Mouse (Mus musculus) lung, embryonic 14.5 days (tissue): ENCODE data around the gene Lhb. TPM values are rescaled to one million over a fixed set of nuclear protein-coding genes. Genes with fewer than 3 reads are reported as not detected.
"Not testable (repeated sequence)": the region's sequence is repeated elsewhere in the genome, so short reads cannot be mapped to it uniquely, and the experiment has no call there.

Experiments used
- ATAC-seq: fragments of 200-750 bp; cut with Nextera tagmentation; 2 replicates; pipeline ENCODE4 v1.8.0; 2017; ENCODE audit warnings: mild to moderate bottlenecking, moderate TSS enrichment, moderate library complexity; ENCODE audit not compliant: insufficient read depth
- DNase-seq: peaks from one replicate; pipeline ENCODE4 v3.0.0-alpha.2; 2015
- H3K27ac ChIP-seq: fragments of 300-500 bp; sonication (generic); 2 replicates; pipeline ENCODE4 v1.5.1; 2014; ENCODE audit warnings: low read depth, mild to moderate bottlenecking, moderate library complexity
- H3K27me3 ChIP-seq: fragments of 300-500 bp; sonication (generic); 2 replicates; pipeline ENCODE4 v1.6.1; 2014; ENCODE audit warnings: low read length, control low read depth; ENCODE audit not compliant: insufficient read depth
- H3K36me3 ChIP-seq: fragments of 300-500 bp; sonication (generic); 2 replicates; pipeline ENCODE4 v1.6.1; 2014; ENCODE audit warnings: control low read depth; ENCODE audit not compliant: insufficient read depth
- H3K4me1 ChIP-seq: fragments of 300-500 bp; sonication (generic); 2 replicates; pipeline ENCODE4 v1.6.1; 2014; ENCODE audit warnings: antibody characterized with exemption, control low read depth; ENCODE audit not compliant: insufficient read depth
- H3K4me2 ChIP-seq: fragments of 300-500 bp; sonication (generic); 2 replicates; pipeline ENCODE4 v1.6.1; 2014; ENCODE audit warnings: mild to moderate bottlenecking
- H3K4me3 ChIP-seq: fragments of 300-500 bp; sonication (generic); 2 replicates; pipeline ENCODE4 v1.5.1; 2014; ENCODE audit warnings: low read depth, low read length
- H3K9ac ChIP-seq: fragments of 300-500 bp; sonication (generic); 2 replicates; pipeline ENCODE4 v1.6.1; 2014
- H3K9me3 ChIP-seq: fragments of 300-500 bp; sonication (generic); 2 replicates; pipeline ENCODE4 v1.6.1; 2016; ENCODE audit warnings: low read depth, low read length, control low read depth
- CTCF ChIP-seq: IDR thresholded peaks from 2 replicates; pipeline ENCODE4 v1.5.1; 2016; ENCODE audit warnings: antibody characterized with exemption, low read depth
- WGBS: fragments of 180-500 bp; shearing (Covaris S2); extraction: QIAGEN DNeasy Blood & Tissue Kit; methylation state at CpG from one replicate; pipeline ENCODE4 v1.1.7; 2014; 5-methylcytosine and 5-hydroxymethylcytosine counted together
- polyA plus RNA-seq: library from polyadenylated mRNA; unstranded; fragments of >200 nt; fragmentation: Nextera tagmentation; extraction: Ambion mirVana; gene quantifications from 2 replicates; pipeline ENCODE4 v1.2.1, GENCODE M21; 2014

Gene Lhb
- polyA plus RNA-seq, 1 experiment from 2014 or later: not detected

DNA sequence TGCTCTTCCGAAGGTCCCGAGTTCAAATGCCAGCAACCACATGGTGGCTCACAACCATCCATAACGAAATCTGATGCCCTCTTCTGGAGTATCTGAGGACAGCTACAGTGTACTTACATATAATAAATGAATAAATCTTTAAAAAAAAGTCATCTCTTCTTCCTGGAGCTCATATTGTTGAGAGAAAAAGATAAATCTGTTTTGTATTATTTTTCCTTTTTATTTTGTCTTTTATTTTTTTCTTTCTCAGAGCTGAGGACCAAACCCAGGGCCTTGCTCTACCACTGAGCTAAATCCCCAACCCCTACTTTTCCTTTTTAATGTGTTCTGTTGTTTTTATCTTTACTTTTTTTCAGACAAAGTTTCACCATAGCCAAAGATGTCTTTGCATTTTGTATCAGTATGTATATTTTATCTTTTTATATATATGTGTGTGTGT lies 24.3 kb upstream of the Lhb start:
- H3K4me3 ChIP-seq: peak overlapping the region; percentile 75
- H3K36me3 ChIP-seq: peaks cover 30% of the 10 kb centered on the region
- peak overlapping the region; percentile 69 for H3K4me2 ChIP-seq
- H3K27ac ChIP-seq: peak overlapping the region; percentile 85
- ATAC-seq: peak; percentile 42
- TF ChIP-seq CTCF: peak; percentile 24; the same call in 1 of the 2 replicates
- H3K9me3 ChIP-seq, H3K27me3 ChIP-seq, H3K4me1 ChIP-seq, H3K9ac ChIP-seq, DNase-seq: not testable (repeated sequence)
- WGBS: 10% methylated on average over 3 of the region's 3 CpGs

DNA sequence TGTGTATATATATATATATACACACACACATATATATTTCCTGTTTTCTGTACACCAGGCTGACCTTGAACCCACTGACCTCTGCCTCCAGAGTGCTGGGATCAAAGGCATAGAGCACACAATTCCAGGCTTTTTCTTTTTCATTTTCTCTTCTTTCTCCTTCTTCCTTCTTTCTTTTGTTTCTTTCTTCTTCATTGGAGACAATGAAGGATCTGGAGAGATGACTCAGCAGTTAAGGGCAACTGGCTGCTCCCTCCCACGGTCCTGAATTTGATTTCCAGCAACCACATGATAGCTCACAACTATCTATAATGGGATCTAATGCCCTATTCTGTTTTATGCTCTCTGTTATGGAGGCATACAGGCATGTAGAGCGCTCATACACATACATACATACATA lies 23.8 kb upstream of the Lhb start:
- 69% methylated on average over 2 of the region's 2 CpGs for WGBS
- Histone ChIP-seq H3K36me3 (peaks cover 26% of the 10 kb centered on the region), H3K27ac (no peak overlapping the region), H3K4me1 (peaks cover 6% of the 10 kb centered on the region), H3K9me3 (no peaks in the 10 kb centered on the region), H3K4me2 (no peak overlapping the region), H3K9ac (no peak overlapping the region), H3K4me3 (no peak overlapping the region), H3K27me3 (no peaks in the 10 kb centered on the region)
- no peak for TF ChIP-seq CTCF
- ATAC-seq (no peak), DNase-seq (no peak)

DNA sequence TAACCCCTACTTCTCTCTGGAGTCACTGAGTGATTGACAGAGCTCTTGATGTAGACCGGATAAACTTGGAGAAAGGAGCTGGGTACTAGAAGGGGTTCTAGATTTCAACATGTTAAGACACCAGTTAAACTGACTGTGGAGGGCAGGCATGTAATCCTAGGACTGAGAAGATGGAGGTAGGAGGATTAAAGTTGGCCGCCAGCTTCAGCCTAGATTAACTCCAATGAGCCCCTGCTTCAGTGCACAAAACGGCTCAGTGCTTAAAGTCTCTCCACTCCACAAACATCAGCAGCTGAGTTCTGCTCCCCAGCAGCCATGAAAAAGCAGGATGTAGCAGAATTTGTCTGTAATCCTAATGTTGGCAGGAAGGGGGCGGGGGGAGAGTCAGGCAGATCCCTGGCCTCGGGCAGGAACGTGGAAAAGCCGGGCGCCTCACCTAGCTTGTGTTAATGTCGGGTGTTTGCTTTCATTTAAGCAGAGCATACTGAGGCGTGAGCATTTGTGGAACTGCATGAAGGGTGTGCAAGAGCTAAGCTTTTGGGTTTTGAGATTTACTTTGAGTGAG lies 19.0 kb upstream of the Lhb start:
- whole genome bisulfite sequencing: 57% methylated on average over 10 of the region's 10 CpGs
- no peak overlapping the region for H3K4me3 ChIP-seq
- H3K27ac ChIP-seq: no peak overlapping the region
- H3K4me1 ChIP-seq: no peaks in the 10 kb centered on the region
- H3K9me3 ChIP-seq: no peaks in the 10 kb centered on the region
- no peak for TF ChIP-seq CTCF
- H3K36me3 ChIP-seq: no peaks in the 10 kb centered on the region
- H3K27me3 ChIP-seq: peaks cover 18% of the 10 kb centered on the region
- no peak overlapping the region for H3K4me2 ChIP-seq
- ATAC-seq (no peak), DNase-seq (no peak)
- H3K9ac ChIP-seq: no peak overlapping the region

DNA sequence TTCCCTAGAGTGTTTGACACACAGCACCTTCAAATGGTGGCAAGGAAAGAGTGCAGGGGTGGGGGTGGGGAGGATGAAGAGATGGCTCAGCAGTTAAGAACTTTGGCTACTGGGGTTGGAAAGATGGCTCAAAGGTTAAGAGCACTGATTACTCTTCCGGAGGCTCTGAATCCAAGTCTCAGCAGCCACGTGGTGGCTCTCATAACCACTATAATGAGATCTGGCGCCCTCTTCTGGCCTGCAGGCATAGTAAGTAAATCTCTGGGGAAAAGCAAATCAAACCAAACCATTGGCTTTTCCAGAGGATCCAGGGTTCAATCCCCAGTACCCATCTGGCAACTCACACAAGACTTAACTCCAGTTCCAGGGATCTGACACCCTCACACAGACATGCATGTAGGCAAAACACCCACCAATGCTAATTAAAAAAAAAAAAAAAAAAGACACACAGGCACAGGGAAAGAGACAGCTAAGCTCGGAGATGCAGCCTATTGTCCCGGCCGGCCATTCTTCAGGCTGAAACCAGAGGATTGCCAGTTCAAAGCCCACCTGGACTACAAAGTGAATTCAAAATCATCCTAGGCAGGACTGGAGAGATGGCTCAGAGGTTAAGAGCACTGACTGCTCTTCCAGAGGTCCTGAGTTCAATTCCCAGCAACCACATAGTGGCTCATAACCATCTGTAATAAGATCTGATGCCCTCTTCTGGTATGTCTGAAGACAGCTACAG lies 16.9 kb upstream of the Lhb start:
- Histone ChIP-seq H3K9ac (no peak overlapping the region), H3K27me3 (peaks cover 38% of the 10 kb centered on the region), H3K4me1 (no peaks in the 10 kb centered on the region), H3K27ac (no peak overlapping the region), H3K36me3 (no peaks in the 10 kb centered on the region), H3K4me3 (no peak overlapping the region), H3K9me3 (no peaks in the 10 kb centered on the region), H3K4me2 (no peak overlapping the region)
- 47% methylated on average over 6 of the region's 6 CpGs for WGBS
- ATAC-seq (no peak), DNase-seq (peak; percentile 88)
- TF ChIP-seq CTCF: peak; percentile 69

DNA sequence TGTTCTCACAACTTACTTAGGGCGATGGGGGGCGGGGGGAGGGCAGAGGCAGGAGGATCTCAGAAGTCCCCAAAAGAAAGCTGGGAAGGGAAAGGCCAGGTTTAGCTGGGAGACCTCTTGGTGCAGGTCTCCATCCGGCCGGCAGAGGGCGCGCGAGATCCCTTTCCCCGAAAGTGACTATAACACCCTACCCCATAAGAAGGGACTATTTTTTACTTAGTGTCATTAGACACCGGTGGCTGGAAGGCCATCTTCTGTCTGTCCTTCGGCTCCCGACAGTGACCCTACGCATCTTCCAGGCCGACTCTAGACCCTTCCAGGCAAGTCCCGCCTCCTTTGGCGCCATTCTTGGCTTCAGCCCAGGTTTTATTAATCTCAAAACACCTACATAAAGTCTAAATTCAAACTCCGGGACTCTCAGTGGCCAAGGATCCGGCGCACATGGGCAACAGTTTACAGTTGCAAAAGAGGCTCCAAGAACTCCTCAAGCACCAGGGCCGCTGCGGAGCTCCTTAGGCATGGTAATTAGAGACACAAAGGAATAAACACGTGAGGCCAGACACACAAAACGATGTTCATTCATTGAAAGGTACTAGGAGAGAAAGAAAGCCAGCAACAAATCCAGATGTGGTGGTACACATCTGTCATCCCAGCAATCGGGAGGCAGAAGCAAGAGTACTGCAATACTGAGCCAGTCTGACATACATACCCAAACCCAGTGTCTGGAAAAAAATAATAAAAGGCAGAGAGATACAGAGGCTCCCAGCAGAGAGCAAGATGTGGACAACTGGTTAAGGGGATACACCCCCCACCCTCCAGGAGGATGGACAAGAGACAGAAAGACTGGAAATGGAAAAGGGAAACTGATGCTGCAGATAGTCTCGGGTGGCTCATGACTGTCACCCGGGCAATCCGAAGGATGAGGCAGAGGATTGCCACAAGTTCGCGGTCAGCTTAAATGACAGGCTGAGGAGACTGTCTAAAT lies 15.2 kb upstream of the Lhb start, which contains the start of gene Kcna7:
Gene Kcna7 (plus strand): TSS at position 563 of the 985 bp plus-strand sequence.
- no peaks in the 10 kb centered on the region for H3K36me3 ChIP-seq
- peak; percentile 94 for TF ChIP-seq CTCF
- ATAC-seq (peak; percentile 48; the same call in 1 of the 2 replicates), DNase-seq (peak; percentile 79)
- 8% methylated on average over 28 of the region's 28 CpGs for WGBS
- H3K9me3 ChIP-seq: no peaks in the 10 kb centered on the region
- H3K4me2 ChIP-seq: peak within 1 kb of the TSS; percentile 65
- H3K27me3 ChIP-seq: peaks cover 51% of the 10 kb centered on the region
- H3K9ac ChIP-seq: peak within 1 kb of the TSS; percentile 32
- no peaks in the 10 kb centered on the region for H3K4me1 ChIP-seq
- peak within 1 kb of the TSS; percentile 39 for H3K4me3 ChIP-seq
- no peak within 1 kb of the TSS for H3K27ac ChIP-seq

DNA sequence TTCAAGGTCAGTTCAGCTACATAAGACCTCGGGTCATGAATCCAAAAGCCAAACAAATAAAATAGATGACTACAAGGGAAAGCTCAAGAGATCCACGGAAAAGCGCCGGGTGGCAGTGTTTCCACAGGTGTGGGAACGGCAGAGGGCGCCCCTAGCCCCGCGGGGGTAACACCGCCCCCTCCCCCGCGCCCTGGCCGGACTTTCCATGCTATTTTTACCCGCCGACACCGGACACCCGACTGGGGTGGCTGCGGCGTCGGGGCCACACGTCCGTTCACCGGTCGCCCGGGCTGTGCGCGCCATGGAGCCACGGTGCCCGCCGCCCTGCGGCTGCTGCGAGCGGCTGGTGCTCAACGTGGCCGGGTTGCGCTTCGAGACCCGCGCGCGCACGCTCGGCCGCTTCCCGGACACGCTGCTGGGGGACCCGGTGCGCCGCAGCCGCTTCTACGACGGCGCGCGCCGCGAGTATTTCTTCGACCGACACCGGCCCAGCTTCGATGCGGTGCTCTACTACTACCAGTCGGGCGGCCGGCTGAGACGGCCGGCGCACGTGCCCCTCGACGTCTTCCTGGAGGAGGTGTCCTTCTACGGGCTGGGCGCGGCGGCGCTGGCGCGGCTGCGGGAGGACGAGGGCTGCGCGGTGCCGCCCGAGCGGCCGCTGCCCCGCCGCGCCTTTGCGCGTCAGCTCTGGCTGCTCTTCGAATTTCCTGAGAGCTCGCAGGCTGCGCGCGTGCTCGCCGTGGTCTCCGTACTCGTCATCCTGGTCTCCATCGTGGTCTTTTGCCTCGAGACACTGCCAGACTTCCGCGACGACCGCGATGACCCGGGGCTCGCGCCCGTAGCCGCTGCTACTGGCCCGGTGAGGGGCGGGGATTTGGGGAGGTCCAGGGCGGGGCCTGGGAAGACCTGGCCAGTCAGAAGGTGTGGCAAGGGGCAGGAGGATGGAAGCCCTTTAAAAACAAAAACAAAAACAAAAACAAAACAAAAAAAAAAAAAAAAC lies 14.2 kb upstream of the Lhb start:
- Histone ChIP-seq H3K4me3 (peak overlapping the region; percentile 39), H3K9me3 (no peaks in the 10 kb centered on the region), H3K27ac (no peak overlapping the region), H3K4me2 (peak overlapping the region; percentile 65), H3K4me1 (no peaks in the 10 kb centered on the region), H3K36me3 (no peaks in the 10 kb centered on the region), H3K27me3 (peaks cover 52% of the 10 kb centered on the region), H3K9ac (peak overlapping the region; percentile 32)
- ATAC-seq (no peak), DNase-seq (peak; percentile 32)
- no peak for TF ChIP-seq CTCF
- WGBS: 2% methylated on average over 114 of the region's 114 CpGs
